Mouse (Mus musculus) kidney, adult 2 months (tissue): ENCODE measurements around the gene Spag7.

Source experiments
- CTCF ChIP-seq: fragments of 200-500 bp; conservative IDR thresholded peaks from 2 replicates; pipeline ENCODE4 v1.5.1; 2011; ENCODE audit warnings: low read depth, mild to moderate bottlenecking, control low read depth, low read length, moderate library complexity, mixed read lengths; ENCODE audit not compliant: insufficient read depth, insufficient read length
- POLR2A ChIP-seq: fragments of 200-500 bp; IDR thresholded peaks from one replicate; pipeline ENCODE4 v1.6.1; 2011; ENCODE audit warnings: low read depth, low read length, control low read depth

GRCm38 (mm10) chr11:70678576-70678975 lies 9.4 kb upstream of the Spag7 start:
- TF ChIP-seq CTCF (no peak), POLR2A (no peak)
